Mouse (Mus musculus) c-Kit-positive CD71-positive TER-119-positive erythroid progenitor cells, embryonic 14.5 days (primary cell): Measurements from ENCODE around the gene Atoh7.
"Not testable (repeated sequence)": the region's sequence is repeated elsewhere in the genome, so short reads cannot be mapped to it uniquely, and the experiment has no call there.

Source experiments
- DNase-seq: peaks from one replicate; pipeline ENCODE4 v3.0.0-alpha.2; 2013; ENCODE audit warnings: low spot score

The Atoh7 gene

GRCm38 (mm10) chr10:63099521-63099920 is at the start of gene Atoh7:
Gene Atoh7 (plus strand): TSS chr10:63099651.
- no peak for DNase-seq

GRCm38 (mm10) chr10:63051267-63051666 is 48.2 kb upstream of the Atoh7 start:
- DNase-seq = no peak

- DNase-seq = no peak
These were observed 47.4 kb upstream of the Atoh7 start for GRCm38 (mm10) chr10:63052011-63052410.

DNA sequence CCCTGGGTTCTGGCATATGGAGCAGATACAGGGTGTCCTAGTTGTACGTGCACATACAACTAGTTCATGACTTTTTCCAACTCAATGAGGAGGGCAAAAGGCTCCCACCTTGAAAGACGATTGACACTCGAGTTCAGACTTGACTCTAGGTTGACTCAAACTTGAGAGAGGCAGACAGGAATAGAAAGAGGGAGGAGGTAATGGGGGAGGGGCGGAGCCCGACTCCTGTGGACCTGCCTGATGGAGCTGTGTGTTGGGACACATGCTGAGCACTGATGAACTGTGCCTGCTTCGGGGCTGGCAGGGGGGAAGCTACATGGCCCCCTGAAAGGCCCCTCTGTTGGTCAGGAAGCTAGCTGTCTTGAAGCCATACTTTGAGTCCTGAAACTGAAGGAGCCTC is 46.4 kb upstream of the Atoh7 start:
- no peak for DNase-seq

- not testable (repeated sequence) for DNase-seq
These were observed 45.4 kb upstream of the Atoh7 start for GRCm38 (mm10) chr10:63054071-63054470.

GRCm38 (mm10) chr10:63054586-63054985 is 44.9 kb upstream of the Atoh7 start:
- DNase-seq = peak; percentile 11

DNA sequence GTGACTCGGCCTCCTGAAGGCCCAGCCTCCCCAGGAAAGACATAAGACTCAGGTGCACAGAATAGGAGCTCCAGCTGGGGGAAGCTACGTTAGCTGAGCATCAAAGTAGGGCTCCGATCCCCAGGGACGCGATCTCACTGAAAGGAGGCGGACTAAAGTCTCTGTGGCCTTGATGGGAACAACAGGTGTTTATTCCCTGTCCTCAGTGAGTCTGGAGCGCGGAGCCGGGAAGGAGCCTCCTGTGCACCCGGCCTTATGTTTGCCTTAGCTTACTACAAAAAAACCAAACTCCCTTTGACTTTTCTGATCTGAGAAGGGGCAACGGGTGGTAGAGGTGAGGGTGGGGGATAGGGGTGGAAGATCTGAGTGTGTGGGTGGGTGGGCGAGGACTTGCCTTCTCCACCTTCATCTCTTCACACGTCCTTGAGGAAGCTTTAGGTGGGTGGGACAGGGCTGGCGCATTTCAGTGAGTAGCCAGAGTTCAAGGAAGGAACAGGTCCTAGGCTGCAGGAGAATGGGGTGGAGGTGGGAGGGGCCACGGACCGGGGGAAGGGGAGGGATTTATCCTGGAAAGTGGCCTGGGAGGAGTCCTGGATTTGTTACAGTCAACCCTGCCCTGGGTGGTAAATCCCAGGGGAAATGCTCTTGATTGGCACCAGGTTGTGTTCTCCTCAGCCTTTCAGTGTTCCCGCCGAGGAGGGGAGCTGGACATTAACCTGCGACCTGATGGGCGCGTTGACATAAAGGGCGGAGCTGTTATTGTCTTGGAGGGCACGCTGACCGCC is 42.3 kb upstream of the Atoh7 start:
- DNase-seq = no peak

GRCm38 (mm10) chr10:63059862-63060261 is 39.6 kb upstream of the Atoh7 start, which contains the start of gene Pbld1:
Gene Pbld1 (plus strand): TSS chr10:63060162.
- DNase-seq = no peak

DNA sequence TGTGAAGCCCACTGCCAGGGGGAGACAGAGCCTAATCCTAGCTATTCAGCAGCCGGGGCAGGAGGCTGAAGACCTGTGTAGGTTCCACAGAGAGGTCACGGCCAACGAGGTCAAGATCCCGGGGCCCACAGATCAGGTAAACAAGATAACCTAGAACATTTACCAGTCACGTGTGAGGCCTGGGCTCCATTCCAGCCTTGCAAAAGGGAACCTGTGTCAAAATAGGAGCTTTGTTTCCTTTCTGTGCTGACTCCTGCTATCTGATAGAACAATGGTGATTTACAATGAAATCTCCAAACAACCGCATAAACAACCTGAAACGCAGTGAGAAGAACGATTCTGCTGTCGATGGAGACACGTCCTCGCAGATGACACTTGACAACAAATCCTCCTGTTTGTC is 39.0 kb upstream of the Atoh7 start:
- no peak for DNase-seq

GRCm38 (mm10) chr10:63061266-63061665 is 38.2 kb upstream of the Atoh7 start:
- no peak for DNase-seq

- no peak for DNase-seq
These were observed 36.8 kb upstream of the Atoh7 start for GRCm38 (mm10) chr10:63062696-63063095.

- no peak for DNase-seq
These were observed 36.1 kb upstream of the Atoh7 start for GRCm38 (mm10) chr10:63063365-63063764.

GRCm38 (mm10) chr10:63064516-63064915 is 34.9 kb upstream of the Atoh7 start:
- no peak for DNase-seq

DNA sequence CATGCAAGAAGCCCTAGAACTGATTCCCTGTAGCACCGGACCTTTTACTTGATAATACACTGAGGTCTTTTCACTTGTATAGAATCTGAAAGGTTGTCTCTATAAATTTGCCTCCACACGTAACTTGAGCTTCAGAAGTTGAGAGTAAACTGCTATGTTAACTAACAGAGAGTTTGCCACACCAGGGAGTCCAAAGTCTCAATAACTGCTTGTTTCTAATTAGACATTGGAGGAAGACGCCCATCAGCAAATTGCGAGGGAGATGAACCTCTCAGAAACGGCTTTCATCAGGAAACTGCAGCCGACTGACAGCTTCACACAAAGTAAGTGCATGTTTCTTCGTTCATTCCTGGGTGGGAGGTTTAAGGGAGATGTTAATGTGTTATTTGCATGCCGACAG is 33.9 kb upstream of the Atoh7 start:
- DNase-seq = no peak

DNA sequence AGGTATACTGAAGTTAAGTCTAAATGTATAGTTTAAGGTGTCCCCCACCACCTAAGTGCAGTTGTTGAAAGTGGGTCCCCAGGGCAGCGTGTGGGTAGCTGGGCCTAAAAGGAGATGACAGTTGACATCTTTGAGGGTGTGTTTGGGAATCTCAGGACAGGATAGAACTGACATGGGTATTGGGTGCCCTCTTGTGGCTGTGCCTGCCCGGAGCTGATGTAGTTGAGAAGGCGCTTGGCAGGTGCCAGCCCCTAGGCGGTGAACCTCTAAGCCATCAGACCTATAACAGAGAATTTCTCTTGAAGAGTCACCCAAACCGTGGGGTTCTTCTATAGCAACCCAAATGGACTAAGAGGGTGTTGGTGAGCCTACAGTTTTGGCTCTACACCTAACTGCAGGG is 33.5 kb upstream of the Atoh7 start:
- peak; percentile 38 for DNase-seq

- DNase-seq = peak; percentile 29
These were observed 13.1 kb upstream of the Atoh7 start for GRCm38 (mm10) chr10:63086304-63086703.

DNA sequence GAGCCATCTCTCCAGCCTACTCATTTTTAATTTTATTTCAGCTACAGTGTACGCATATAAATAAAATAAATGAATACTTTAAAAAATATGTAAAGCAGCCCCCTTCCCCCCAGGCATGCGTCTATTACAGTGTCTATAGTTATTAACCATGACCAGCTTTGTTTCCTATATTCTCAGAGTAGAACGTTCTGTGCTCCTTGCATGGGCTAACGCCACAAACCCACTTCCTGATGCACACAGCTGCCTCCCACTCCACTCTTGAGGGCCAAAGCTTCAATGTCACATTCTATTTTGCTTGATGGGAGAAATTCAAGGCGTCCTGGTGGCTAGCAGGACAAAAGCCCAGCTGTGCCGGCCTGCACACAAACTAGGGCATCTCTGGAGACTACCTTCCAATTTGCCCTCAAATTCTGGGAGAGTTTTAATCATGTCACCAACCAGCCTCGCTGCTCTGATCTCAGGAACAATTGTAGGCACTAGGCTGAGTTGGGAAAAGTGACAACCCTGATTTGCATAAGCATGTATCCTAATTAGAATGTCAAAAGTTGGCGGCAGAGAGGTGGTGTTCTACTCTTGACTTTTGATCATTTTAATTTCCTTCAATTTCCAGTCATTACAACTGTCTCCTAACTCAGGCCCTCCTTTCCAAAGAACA is 10.2 kb upstream of the Atoh7 start:
- DNase-seq = no peak

DNA sequence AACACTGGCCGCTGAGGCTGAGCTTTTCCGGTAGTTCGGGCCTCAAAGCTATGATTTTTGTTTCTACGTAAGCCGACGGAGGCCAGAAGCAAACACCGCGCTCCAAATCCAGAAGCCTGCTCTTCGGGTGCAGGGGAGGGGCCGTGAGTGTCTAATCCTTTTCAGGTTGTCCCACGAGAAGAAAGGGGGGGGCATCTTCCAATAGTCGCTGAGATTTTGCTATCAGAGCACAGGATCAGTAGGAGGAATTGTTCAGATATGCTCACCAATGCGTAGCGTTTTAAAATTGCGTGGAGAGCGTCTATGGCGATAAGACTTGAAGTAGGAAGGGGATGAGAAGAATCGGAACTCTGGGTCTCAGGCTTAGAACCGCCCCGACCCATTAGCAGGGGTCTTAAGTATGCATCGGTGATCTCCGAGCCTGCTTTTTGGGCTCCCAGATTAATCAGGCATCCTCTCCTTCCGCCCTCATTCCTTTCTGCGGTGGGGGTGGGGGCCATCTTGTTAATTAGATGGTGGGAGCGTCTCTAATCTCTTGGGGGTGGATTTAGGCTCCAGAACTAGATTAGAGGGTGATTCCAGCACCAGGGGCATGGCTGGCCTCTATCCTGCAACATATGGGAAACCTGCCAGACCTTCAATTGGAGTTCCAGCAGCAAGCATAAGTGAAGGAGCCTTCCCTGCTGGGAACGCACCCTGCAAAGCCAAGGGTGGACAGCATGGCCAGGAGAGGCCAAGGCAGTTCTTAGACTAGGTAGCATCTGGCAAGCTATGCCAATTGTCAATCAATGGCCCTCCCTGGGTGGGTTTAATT is 9.5 kb upstream of the Atoh7 start:
- DNase-seq = no peak

DNA sequence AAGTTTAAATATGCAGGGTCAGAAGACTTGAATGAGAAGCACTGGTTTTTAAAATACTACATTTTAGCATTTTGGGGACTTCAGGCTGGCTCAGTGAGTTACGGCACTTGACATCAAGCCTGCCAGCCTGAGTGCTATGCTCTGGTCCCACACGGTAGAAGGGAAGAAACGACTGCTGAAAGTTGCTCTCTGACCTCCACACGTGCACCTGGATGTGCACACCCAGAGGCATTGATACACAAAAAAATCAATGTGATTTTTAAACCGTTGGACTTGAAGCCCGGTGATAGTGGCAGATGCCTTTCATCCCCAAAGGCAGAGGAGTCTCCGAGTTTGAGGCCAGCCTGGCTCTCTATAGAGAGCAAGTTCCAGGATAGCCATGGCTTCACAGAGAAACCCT is 7.5 kb upstream of the Atoh7 start:
- no peak for DNase-seq

DNA sequence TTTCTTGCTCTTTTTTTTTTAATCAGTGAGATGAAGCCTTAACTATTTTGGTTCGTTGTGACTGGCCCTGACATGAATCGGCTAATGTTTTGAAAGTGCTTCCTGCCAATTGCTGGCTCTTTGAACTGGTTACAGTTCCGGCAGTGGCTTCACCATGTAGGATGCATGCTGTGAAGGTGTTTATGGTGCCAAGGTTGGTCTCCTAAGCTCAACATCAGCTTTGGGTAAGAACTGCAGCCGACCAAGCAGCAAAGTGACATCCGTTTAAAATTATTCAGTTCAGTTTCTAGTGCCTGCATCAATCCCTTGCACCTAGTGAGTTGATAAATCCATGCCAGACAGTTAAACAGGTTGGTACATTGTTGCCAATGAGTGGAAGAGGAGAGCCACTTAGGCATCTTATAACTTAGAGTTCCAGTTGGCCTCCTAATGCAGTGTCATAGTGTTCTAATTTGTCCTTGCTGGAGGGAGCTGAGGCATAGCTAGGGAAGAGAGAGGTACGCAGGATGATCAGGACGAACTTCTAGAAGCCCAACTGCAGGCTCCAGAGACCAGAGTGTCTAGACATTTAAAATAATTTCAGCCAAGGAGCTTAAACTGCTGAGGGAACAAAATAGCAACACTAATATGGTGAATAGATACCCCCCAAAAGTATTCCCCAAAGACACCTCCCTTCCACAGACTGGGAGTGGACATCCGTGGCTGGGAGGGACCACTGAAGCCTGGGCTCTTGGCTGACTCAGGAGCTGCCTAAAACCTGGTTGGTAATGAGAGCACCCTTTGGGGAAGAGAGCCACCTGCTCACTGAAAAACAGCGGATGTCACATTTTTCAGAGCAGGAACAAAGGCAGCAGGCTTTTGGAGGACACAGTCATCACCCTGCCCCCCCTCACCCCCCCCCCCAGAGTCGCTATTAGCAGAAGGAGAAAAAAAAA is 6.6 kb upstream of the Atoh7 start:
- no peak for DNase-seq

- no peak for DNase-seq
These were observed 2.7 kb upstream of the Atoh7 start for GRCm38 (mm10) chr10:63096757-63097156.

GRCm38 (mm10) chr10:63098191-63098590 is 1.3 kb upstream of the Atoh7 start:
- DNase-seq = no peak
